Mouse (Mus musculus) lung, postnatal 0 days (tissue): ENCODE measurements at regions not wholly inside any gene's neighbourhood (a gene's known extent, or its start where the extent isn't known, plus 50 kb on each side); places are given as distances from the start of the nearest gene placed in this dataset.

Experiments
- ATAC-seq: fragments of 200-750 bp; cut with Nextera tagmentation; 2 replicates; pipeline ENCODE4 v1.8.0; 2017; ENCODE audit warnings: moderate library complexity
- DNase-seq: peaks from one replicate; pipeline ENCODE4 v3.0.0-alpha.2; 2016; ENCODE audit warnings: low spot score
- H3K27ac ChIP-seq: fragments of 300-500 bp; sonication (generic); 2 replicates; pipeline ENCODE4 v1.5.1; 2014; ENCODE audit warnings: antibody characterized with exemption, mild to moderate bottlenecking, low read length, mixed read lengths
- H3K27me3 ChIP-seq: fragments of 300-500 bp; sonication (generic); replicated peaks from 2 replicates; pipeline ENCODE4 v1.6.1; 2014; ENCODE audit warnings: low read length, mixed read lengths; ENCODE audit not compliant: insufficient read depth
- H3K36me3 ChIP-seq: fragments of 300-500 bp; sonication (generic); 2 replicates; pipeline ENCODE4 v1.6.1; 2014; ENCODE audit warnings: low read length, mixed read lengths; ENCODE audit not compliant: insufficient read depth
- H3K4me1 ChIP-seq: fragments of 300-500 bp; sonication (generic); 2 replicates; pipeline ENCODE4 v1.6.1; 2014; ENCODE audit warnings: antibody characterized with exemption, low read depth, low read length, mixed read lengths; ENCODE audit not compliant: insufficient read depth
- H3K4me2 ChIP-seq: fragments of 300-500 bp; sonication (generic); replicated peaks from 2 replicates; pipeline ENCODE4 v1.6.1; 2014; ENCODE audit warnings: low read depth, mild to moderate bottlenecking, low read length, moderate library complexity, mixed read lengths
- H3K4me3 ChIP-seq: fragments of 300-500 bp; sonication (generic); 2 replicates; pipeline ENCODE4 v1.5.1; 2014; ENCODE audit warnings: low read depth, low read length
- H3K9ac ChIP-seq: fragments of 300-500 bp; sonication (generic); replicated peaks from 2 replicates; pipeline ENCODE4 v1.6.1; 2014; ENCODE audit warnings: low read depth, mild to moderate bottlenecking
- H3K9me3 ChIP-seq: fragments of 300-500 bp; sonication (generic); 2 replicates; pipeline ENCODE4 v1.6.1; 2016; ENCODE audit warnings: low read length, mixed read lengths
- CTCF ChIP-seq: IDR thresholded peaks from 2 replicates; pipeline ENCODE4 v1.5.1; 2016; ENCODE audit warnings: antibody characterized with exemption, mild to moderate bottlenecking
- EP300 ChIP-seq: IDR thresholded peaks from 2 replicates; pipeline ENCODE4 v1.6.1; 2016; ENCODE audit warnings: antibody characterized with exemption, mild to moderate bottlenecking, control low read depth
- WGBS: fragments of 180-500 bp; shearing (Covaris S2); extraction: QIAGEN DNeasy Blood & Tissue Kit; methylation state at CpG from one replicate; pipeline ENCODE4 v1.1.7; 2014; 5-methylcytosine and 5-hydroxymethylcytosine counted together

DNA sequence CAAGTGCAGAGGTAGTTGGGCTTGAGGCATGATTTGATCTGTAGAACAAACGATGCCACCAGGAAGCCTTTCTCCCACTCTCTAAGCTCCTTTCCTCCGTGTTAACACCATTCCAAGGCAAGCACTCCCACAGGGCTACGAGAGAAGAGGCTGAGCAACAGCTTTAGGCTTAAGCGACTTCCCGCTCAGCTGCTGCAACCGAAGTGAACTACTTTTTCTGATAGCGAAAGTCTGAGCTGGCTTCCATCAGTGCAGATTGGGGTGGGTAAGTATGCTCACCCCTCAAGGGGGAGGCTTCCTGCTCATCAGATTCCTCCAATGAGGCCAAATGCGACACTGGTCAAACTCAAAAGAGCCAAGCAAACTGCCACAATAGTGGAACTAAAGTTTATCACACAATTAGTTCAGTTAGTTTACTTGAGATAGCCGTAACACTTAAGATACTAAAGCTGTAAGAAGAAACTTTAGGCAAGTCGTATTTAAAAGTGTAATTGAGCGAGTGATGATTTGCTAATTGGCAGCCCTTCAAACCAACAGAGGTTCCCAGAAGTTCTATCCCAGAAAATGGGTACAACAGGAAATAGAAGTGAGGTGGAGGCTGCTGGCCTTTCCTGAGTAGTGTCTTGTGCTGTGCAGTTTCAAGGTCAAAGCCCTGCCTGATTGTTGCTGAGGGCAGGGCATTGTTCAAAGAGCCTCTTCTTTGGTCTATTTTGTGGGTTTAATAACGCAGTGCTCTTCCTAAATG lies 115.9 kb upstream of the 9330182O14Rik start:
- H3K4me2 ChIP-seq: peak overlapping the region; percentile 27
- no peaks in the 10 kb centered on the region for H3K36me3 ChIP-seq
- peak; percentile 30 for ATAC-seq
- no peaks in the 10 kb centered on the region for H3K4me1 ChIP-seq
- 12% methylated on average over 12 of the region's 12 CpGs for WGBS
- no peak overlapping the region for H3K4me3 ChIP-seq
- no peak for TF ChIP-seq EP300
- no peak overlapping the region for H3K9ac ChIP-seq
- H3K27me3 ChIP-seq: no peaks in the 10 kb centered on the region
- DNase-seq: peak; percentile 12
- no peak overlapping the region for H3K27ac ChIP-seq
- H3K9me3 ChIP-seq: no peaks in the 10 kb centered on the region

DNA sequence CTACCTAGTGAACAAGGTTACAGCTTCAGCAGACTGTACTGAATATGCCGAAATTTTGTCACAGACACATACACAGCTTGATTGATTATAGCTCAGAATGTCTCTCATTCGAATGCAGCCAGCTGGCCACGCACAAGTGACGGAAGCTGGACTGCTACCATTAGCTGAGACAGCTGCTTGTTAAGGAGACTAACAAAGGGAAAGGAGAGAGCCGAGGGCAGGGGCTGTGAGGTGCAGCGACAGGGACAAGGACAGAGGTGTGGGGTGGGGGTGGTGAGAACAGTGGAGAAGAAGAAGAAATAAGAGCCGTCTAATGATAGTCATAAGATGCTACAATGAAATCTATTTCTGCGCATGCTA lies 115.4 kb upstream of the 9330182O14Rik start:
- TF ChIP-seq CTCF (no peak), EP300 (no peak)
- ATAC-seq: no peak
- DNase-seq: no peak
- no peaks in the 10 kb centered on the region for H3K36me3 ChIP-seq
- no peak overlapping the region for H3K4me2 ChIP-seq
- no peak overlapping the region for H3K9ac ChIP-seq
- no peaks in the 10 kb centered on the region for H3K4me1 ChIP-seq
- H3K4me3 ChIP-seq: no peak overlapping the region
- no peak overlapping the region for H3K27ac ChIP-seq
- no peaks in the 10 kb centered on the region for H3K9me3 ChIP-seq
- no peaks in the 10 kb centered on the region for H3K27me3 ChIP-seq
- WGBS: 36% methylated on average over 8 of the region's 8 CpGs

DNA sequence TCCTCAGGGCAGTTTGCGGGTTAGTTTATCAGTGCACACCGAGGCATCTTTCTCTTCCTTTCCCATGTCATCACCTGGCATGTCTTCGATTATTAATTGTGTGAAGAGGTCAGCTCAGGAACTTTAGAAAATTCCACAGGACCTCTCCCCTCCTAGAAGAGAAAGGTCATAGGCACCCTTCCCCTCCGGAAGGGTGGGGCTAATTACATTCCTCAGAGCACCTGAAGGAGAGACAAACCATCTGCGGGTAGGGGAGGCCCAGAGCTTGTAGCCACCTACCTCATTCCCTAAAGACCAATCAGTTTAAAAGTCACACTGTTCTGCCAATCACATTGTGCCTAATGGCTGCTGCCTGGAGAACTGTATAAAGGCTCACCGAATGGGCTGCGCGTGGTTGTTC lies 114.9 kb upstream of the 9330182O14Rik start:
- TF ChIP-seq CTCF (no peak), EP300 (no peak)
- 59% methylated on average over 8 of the region's 8 CpGs for WGBS
- Histone ChIP-seq H3K4me2 (no peak overlapping the region), H3K4me1 (no peaks in the 10 kb centered on the region), H3K27me3 (no peaks in the 10 kb centered on the region), H3K36me3 (no peaks in the 10 kb centered on the region), H3K9me3 (no peaks in the 10 kb centered on the region), H3K27ac (no peak overlapping the region), H3K4me3 (no peak overlapping the region), H3K9ac (no peak overlapping the region)
- DNase-seq: no peak
- no peak for ATAC-seq

DNA sequence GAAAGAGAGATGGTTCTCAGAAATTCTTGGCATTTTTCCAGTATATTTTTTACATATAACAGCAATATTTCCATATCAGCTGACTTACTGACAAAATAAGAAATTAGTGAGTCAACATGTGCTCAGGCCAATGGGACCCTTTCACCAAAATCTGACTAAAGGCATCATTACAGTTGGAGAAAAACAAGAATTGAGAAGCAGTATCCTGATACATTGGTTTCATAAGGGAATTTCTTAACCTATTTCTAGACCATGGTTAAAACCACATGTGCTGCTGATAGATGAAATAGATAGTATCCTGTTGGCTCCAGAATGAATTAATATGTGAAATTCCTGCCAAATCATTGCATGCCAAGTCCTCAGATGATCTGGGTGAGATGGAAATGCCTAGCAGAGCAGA lies 114.1 kb upstream of the 9330182O14Rik start:
- no peak overlapping the region for H3K4me2 ChIP-seq
- TF ChIP-seq CTCF (no peak), EP300 (no peak)
- DNase-seq (no peak), ATAC-seq (no peak)
- H3K27me3 ChIP-seq: no peaks in the 10 kb centered on the region
- no peaks in the 10 kb centered on the region for H3K4me1 ChIP-seq
- H3K9ac ChIP-seq: no peak overlapping the region
- H3K36me3 ChIP-seq: no peaks in the 10 kb centered on the region
- H3K9me3 ChIP-seq: no peaks in the 10 kb centered on the region
- H3K27ac ChIP-seq: no peak overlapping the region
- no peak overlapping the region for H3K4me3 ChIP-seq

DNA sequence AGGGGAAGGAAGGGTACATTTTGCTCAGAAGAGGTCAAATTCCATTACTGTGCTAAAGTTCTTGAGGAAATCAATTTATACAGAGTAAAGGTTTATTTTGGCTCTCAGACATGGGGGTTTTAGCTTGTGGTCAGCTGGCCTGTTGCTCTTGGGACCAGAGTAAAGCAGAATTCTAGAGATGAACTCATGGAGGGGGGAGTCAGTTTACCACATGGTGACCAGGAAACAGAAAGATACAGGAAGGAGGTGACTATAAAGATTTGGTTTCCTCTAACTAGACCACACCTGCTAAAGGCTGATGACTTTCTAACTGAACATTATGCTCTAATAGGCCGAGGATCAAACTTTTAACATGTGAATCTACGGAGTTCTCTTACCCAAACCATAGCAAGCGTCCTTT lies 113.5 kb upstream of the 9330182O14Rik start:
- WGBS: 79% methylated on average over 3 of the region's 3 CpGs
- DNase-seq: no peak
- Histone ChIP-seq H3K27ac (no peak overlapping the region), H3K27me3 (no peaks in the 10 kb centered on the region), H3K4me3 (no peak overlapping the region), H3K4me1 (no peaks in the 10 kb centered on the region), H3K4me2 (no peak overlapping the region), H3K9me3 (no peaks in the 10 kb centered on the region), H3K9ac (no peak overlapping the region), H3K36me3 (no peaks in the 10 kb centered on the region)
- ATAC-seq: no peak
- no peak for TF ChIP-seq CTCF
- TF ChIP-seq EP300: no peak

DNA sequence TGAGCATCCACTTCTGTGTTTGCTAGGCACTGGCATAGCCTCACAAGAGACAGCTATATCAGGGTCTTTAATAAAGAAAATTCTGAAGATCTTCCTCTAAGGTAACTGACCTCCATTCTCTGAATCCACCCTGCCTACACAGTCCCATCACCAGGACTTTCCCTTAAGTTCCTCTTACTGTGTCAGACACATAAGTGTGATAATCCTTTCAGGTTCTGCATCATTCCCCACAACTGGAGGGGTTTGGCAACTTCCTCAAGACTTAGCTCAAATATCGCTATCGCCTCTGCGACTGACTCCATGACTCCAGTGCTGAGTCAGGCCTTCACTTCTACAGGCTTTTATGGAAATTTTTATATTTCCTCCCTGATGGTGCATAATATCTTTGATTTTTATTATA lies 111.0 kb upstream of the 9330182O14Rik start:
- Histone ChIP-seq H3K4me1 (no peaks in the 10 kb centered on the region), H3K9me3 (no peaks in the 10 kb centered on the region), H3K4me3 (no peak overlapping the region), H3K27ac (no peak overlapping the region), H3K4me2 (no peak overlapping the region), H3K9ac (no peak overlapping the region), H3K36me3 (no peaks in the 10 kb centered on the region), H3K27me3 (no peaks in the 10 kb centered on the region)
- DNase-seq: no peak
- 93% methylated on average over 3 of the region's 3 CpGs for WGBS
- no peak for ATAC-seq
- TF ChIP-seq CTCF (no peak), EP300 (no peak)

DNA sequence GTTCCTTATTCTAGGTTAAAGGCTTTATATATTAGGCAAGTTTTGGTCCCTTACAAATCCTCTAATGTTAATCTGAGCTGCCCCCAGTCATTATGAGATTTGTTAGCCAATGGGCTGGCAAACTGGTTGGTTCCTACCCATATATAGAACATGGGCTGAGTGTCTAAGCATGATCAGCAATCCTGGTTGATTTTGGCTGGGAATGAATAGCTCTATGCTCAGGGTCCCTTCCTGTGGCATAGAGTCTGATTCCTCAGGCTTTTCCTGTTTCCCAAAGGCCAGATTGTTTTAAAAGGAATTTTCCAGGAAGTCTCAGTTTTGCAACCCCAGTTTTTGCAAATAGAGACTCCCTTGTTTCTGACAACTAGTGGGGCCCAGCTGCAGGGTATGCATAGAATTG lies 102.1 kb upstream of the 9330182O14Rik start:
- DNase-seq (no peak), ATAC-seq (no peak)
- Histone ChIP-seq H3K4me2 (no peak overlapping the region), H3K4me3 (no peak overlapping the region), H3K4me1 (no peaks in the 10 kb centered on the region), H3K27ac (no peak overlapping the region), H3K9ac (no peak overlapping the region), H3K36me3 (no peaks in the 10 kb centered on the region), H3K9me3 (no peaks in the 10 kb centered on the region), H3K27me3 (no peaks in the 10 kb centered on the region)
- no peak for TF ChIP-seq EP300
- TF ChIP-seq CTCF: no peak
